Mouse (Mus musculus): ENCODE data around the gene Pkig. TPM values are rescaled to one million over a fixed set of nuclear protein-coding genes. Genes with fewer than 3 reads are reported as not detected.

Gene Pkig
- total and polyA plus RNA-seq, 3 experiments: 79.5 to 160 TPM; not detected in 1

- DNase-seq (ENCODE audit: low read depth, low spot score): no peak
- H3K36me3 ChIP-seq (ENCODE audit: control insufficient read depth in 1 of 2, insufficient read depth in 2 of 2, low read length in 2 of 2): peaks cover 0 to 23% of the 10 kb centered on the region in 2 experiments; a peak in 3 of 4 replicates
- no peak for TF ChIP-seq CTCF (IDR thresholded peaks at IDR 0.05 in 2 of 3, conservative IDR thresholded peaks at IDR 0.05 in 1 of 3; ENCODE audit: control insufficient read depth in 1 of 3, insufficient read depth in 1 of 3, low read depth in 2 of 3, low read length in 3 of 3, poor library complexity in 1 of 3, severe bottlenecking in 1 of 3)
- no peak for TF ChIP-seq GATA1 (IDR thresholded peaks at IDR 0.05; ENCODE audit: low read depth, low read length)
- no peak for TF ChIP-seq RAD21 (IDR thresholded peaks at IDR 0.05; ENCODE audit: low read depth, low read length)
- no peak; a peak in 1 of 4 replicates for TF ChIP-seq EP300 (IDR thresholded peaks at IDR 0.05; ENCODE audit: low read depth in 1 of 2, low read length in 2 of 2)
- TF ChIP-seq HCFC1 (IDR thresholded peaks at IDR 0.05; ENCODE audit: low read depth, low read length): no peak
- TF ChIP-seq USF1 (IDR thresholded peaks at IDR 0.05; ENCODE audit: low read depth, low read length): no peak
- TF ChIP-seq ZC3H11A (IDR thresholded peaks at IDR 0.05; ENCODE audit: low read depth, low read length): no peak
- no peak for TF ChIP-seq TCF12 (IDR thresholded peaks at IDR 0.05; ENCODE audit: low read depth, low read length)
- TF ChIP-seq E2F4 (IDR thresholded peaks at IDR 0.05; ENCODE audit: borderline replicate concordance, low read depth, low read length): no peak
- no peak for TF ChIP-seq NRF1 (IDR thresholded peaks at IDR 0.05; ENCODE audit: insufficient read depth, low read depth, low read length, poor library complexity, severe bottlenecking)
- no peak for TF ChIP-seq POLR2A (IDR thresholded peaks at IDR 0.05; ENCODE audit: control insufficient read depth in 1 of 2, insufficient read depth in 1 of 2, low read depth in 1 of 2, low read length in 2 of 2, poor library complexity in 1 of 2)
- TF ChIP-seq MAX (IDR thresholded peaks at IDR 0.05; ENCODE audit: low read length): no peak
- TF ChIP-seq ELF1 (IDR thresholded peaks at IDR 0.05; ENCODE audit: low read depth, low read length): no peak
- no peak for TF ChIP-seq POLR2AphosphoS5 (IDR thresholded peaks at IDR 0.05; ENCODE audit: borderline replicate concordance, low read depth, low read length)
- no peak for TF ChIP-seq GABPA (IDR thresholded peaks at IDR 0.05; ENCODE audit: low read depth, low read length)
- no peak; the same call in 1 of the 2 replicates for TF ChIP-seq MYB (IDR thresholded peaks at IDR 0.05; ENCODE audit: low read depth, low read length)
- TF ChIP-seq MEF2A (IDR thresholded peaks at IDR 0.05; ENCODE audit: extremely low read depth, insufficient replicate concordance, low read depth, low read length, poor library complexity, severe bottlenecking): no peak
- TF ChIP-seq RCOR1 (IDR thresholded peaks at IDR 0.05; ENCODE audit: low read depth, low read length): peak; percentile 40; the same call in 1 of the 2 replicates
- 0 out of 2 replicates have a peak, but pooled peaks have one; percentile 4 for TF ChIP-seq CHD2 (IDR thresholded peaks at IDR 0.05; ENCODE audit: low read length)
- no peak for TF ChIP-seq MYC (IDR thresholded peaks at IDR 0.05; ENCODE audit: low read depth, low read length)
- TF ChIP-seq ZMIZ1 (IDR thresholded peaks at IDR 0.05; ENCODE audit: low read depth, low read length): peak; percentile 17
- TF ChIP-seq MAZ (IDR thresholded peaks at IDR 0.05; ENCODE audit: low read depth, low read length): 0 out of 2 replicates have a peak, but pooled peaks have one; percentile 33
- TF ChIP-seq NELFE (IDR thresholded peaks at IDR 0.05; ENCODE audit: low read depth, low read length): no peak
- TF ChIP-seq JUND (IDR thresholded peaks at IDR 0.05; ENCODE audit: low read depth, low read length): no peak
- TF ChIP-seq TBP (IDR thresholded peaks at IDR 0.05; ENCODE audit: low read depth, low read length): no peak
- no peak for TF ChIP-seq USF2 (IDR thresholded peaks at IDR 0.05; ENCODE audit: borderline replicate concordance in 1 of 2, insufficient read depth in 1 of 2, low read depth in 1 of 2, low read length in 2 of 2)
- no peak for TF ChIP-seq BHLHE40 (IDR thresholded peaks at IDR 0.05; ENCODE audit: borderline replicate concordance, low read depth, low read length)
- TF ChIP-seq ZNF384 (IDR thresholded peaks at IDR 0.05; ENCODE audit: low read depth, low read length): no peak
- TF ChIP-seq POLR2AphosphoS2 (IDR thresholded peaks at IDR 0.05; ENCODE audit: low read length): peak; percentile 70; the same call in 1 of the 2 replicates
- TF ChIP-seq ETS1 (IDR thresholded peaks at IDR 0.05; ENCODE audit: low read depth, low read length): no peak
- no peak for TF ChIP-seq UBTF (IDR thresholded peaks at IDR 0.05; ENCODE audit: borderline replicate concordance, insufficient read depth, low read depth, low read length)
- TF ChIP-seq SMC3 (IDR thresholded peaks at IDR 0.05; ENCODE audit: low read depth, low read length): peak; percentile 19
- no peak for TF ChIP-seq MAFK (IDR thresholded peaks at IDR 0.05; ENCODE audit: borderline replicate concordance, low read depth, low read length)
- no peak for TF ChIP-seq SIN3A (IDR thresholded peaks at IDR 0.05; ENCODE audit: low read length)
- no peak for TF ChIP-seq ZKSCAN1 (IDR thresholded peaks at IDR 0.05; ENCODE audit: low read depth, low read length)
- TF ChIP-seq KAT2A (conservative IDR thresholded peaks at IDR 0.05; ENCODE audit: low read depth, low read length): no peak
- TF ChIP-seq CHD1 (IDR thresholded peaks at IDR 0.05; ENCODE audit: low read depth, low read length): no peak
- no peak for TF ChIP-seq TAL1 (IDR thresholded peaks at IDR 0.05; ENCODE audit: low read length)
These were observed 40.3 kb upstream of the Pkig start for GRCm38 (mm10) chr2:163617874-163618273.

More at GRCm38 (mm10) chr2:163617874-163618273, 40.3 kb upstream of the Pkig start:
- Histone ChIP-seq H3K9me3 (replicated peaks; ENCODE audit: insufficient read depth, low read length) (no peaks in the 10 kb centered on the region), H3K4me1 (ENCODE audit: control insufficient read depth in 1 of 2, insufficient read depth in 2 of 2, low read length in 2 of 2) (no peaks in the 10 kb centered on the region), H3K4me3 (ENCODE audit: control insufficient read depth in 1 of 2, insufficient read depth in 1 of 2, low read depth in 2 of 2, low read length in 2 of 2) (no peak overlapping the region), H3K79me2 (ENCODE audit: control insufficient read depth, insufficient read depth, low read length, poor library complexity) (no peaks in the 10 kb centered on the region), H3K9ac (ENCODE audit: control insufficient read depth, low read depth, low read length, poor library complexity, severe bottlenecking) (no peak overlapping the region), H3K27me3 (ENCODE audit: control insufficient read depth in 1 of 2, insufficient read depth in 2 of 2, low read length in 2 of 2) (no peaks in the 10 kb centered on the region), H3K27ac (ENCODE audit: control insufficient read depth, low read depth, low read length) (no peak overlapping the region)
